Mouse (Mus musculus) liver, adult 2 months (tissue): ENCODE measurements around the gene Crtc1.

Experiments used
- CTCF ChIP-seq: fragments of 200-500 bp; IDR thresholded peaks from 2 replicates; pipeline ENCODE4 v1.5.1; 2011; ENCODE audit warnings: low read depth, low read length, control low read depth
- POLR2A ChIP-seq: fragments of 200-500 bp; IDR thresholded peaks from 2 replicates; pipeline ENCODE4 v1.6.1; 2011; ENCODE audit warnings: low read length, control low read depth; ENCODE audit not compliant: insufficient read depth; ENCODE audit errors: extremely low read depth

- TF ChIP-seq CTCF (no peak), POLR2A (no peak)
Observed at GRCm38 (mm10) chr8:70397611-70398563, 41.5 kb downstream of the Crtc1 start.
